Mouse (Mus musculus): ENCODE data around the gene Rmi1. TPM values are rescaled to one million over a fixed set of nuclear protein-coding genes. Genes with fewer than 3 reads are reported as not detected.
"Not testable (repeated sequence)": the region's sequence is repeated elsewhere in the genome, so short reads cannot be mapped to it uniquely, and the experiment has no call there.

Gene Rmi1
- polyA plus RNA-seq (2016; fragmentation: Nextera tagmentation; extraction: Ambion mirVana): 31.2 and 33.0 TPM in 2 replicates

DNA sequence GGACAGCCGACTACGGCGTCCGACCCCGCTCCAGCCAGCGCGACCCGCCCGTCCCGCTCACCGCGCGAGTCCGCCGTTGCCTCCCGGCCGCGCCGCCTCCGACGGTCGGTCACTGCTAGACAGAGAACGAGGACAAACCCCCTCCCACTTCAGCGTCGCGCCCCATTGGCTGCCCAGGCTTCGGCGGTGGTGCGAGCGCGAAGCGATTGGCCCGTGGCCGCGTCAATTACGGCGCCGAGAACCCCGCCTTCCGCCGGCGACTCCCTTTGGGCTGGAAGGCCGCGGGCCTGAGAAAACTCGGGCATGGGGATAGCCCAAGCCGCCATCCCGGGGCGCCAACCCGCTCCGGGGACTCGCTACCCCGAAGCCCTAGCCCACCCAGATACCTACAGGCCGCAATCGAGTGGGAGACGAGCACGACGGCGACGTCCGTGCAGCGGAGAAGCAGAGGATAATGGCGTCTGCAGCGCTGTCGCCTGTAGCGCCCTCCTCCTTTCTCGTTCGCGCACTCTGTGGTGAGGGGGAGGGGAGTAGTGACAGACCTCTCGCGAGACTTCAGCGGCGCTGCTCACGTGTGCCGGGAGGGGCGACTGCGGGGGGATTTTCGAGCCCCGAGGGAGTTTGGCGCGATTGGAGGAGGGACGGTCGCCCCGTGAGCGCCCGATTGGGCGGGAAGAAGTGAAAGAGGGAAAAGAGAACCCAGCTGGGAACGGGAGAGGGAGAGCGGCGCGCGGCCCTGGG, at the start of gene Rmi1:
TSS of gene Rmi1 (plus strand) at position 246 of the 741 bp plus-strand sequence.
- Histone ChIP-seq H3K27me3 (no peaks in the 10 kb centered on the region), H3K9me3 (no peaks in the 10 kb centered on the region), H3K4me1 (replicated peaks) (no peaks in the 10 kb centered on the region; the same call in 1 of the 2 replicates), H3K4me2 (peak within 1 kb of the TSS; percentile 76), H3K4me3 (replicated peaks) (peak within 1 kb of the TSS; percentile 96), H3K27ac (peak within 1 kb of the TSS; percentile 99), H3K9ac (replicated peaks) (peak within 1 kb of the TSS; percentile 100), H3K36me3 (peaks cover 19% of the 10 kb centered on the region)
- peak; percentile 93 for ATAC-seq (ENCODE audit: insufficient number of reproducible peaks, insufficient read depth, low FRiP score, low TSS enrichment, low read depth)
- WGBS: under 1% methylated on average over 91 of the region's 91 CpGs

DNA sequence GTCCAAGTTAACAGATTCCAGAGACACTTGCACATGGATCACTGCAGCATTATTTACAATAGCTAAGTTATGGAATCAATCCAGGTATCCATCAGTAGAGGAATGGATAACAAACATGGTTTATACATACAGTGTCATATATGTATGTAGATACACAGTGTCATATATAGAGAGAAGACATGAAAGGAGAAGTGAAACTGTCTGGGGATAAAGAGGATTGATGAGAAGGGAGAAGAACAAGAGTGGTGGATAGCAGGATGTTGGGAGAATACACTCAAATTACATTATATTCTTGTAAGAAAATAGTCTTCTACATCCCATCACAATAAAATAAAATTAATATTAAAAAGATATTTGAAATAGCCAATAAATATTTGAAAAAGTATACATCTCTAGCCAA, 49.1 kb upstream of the Rmi1 start:
- Histone ChIP-seq H3K4me1 (replicated peaks) (no peaks in the 10 kb centered on the region), H3K4me2 (no peak overlapping the region), H3K9me3 (no peaks in the 10 kb centered on the region), H3K36me3 (no peaks in the 10 kb centered on the region), H3K4me3 (replicated peaks) (no peak overlapping the region), H3K9ac (replicated peaks) (no peak overlapping the region), H3K27ac (no peak overlapping the region), H3K27me3 (no peaks in the 10 kb centered on the region)
- ATAC-seq (ENCODE audit: insufficient number of reproducible peaks, insufficient read depth, low FRiP score, low TSS enrichment, low read depth): no peak

DNA sequence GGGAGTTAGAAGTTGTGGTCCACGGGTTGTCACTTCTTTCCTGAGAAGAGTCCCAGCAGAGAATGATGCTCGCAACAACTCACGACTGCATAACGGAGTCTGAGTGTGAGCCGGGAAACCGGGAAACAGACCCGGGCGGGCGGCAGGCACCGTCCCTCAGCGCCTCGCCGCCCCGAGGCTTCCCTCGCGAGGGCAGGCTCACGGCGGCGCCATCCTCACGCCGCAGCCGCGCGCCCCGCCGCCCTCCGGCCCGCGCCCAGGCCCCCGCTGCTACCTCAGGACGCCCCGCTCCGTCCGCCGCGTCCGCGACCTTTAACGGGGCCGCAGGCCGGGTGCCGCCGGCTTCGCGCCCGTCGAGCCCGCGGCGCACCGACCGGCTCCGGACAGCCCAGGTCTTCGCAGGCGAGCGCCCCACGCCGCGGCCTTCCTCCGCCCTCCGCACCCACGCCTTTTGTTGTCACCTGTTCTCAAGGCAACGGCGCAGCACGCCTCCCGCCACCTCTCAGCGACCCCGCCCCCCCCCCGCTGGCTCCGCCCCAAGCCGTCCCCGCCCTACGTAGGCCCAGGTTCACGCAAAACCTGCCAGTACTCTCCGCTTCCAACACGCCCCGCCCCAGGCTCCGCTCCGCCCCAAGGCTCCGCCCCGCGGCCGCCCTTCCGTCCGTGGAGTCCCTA, 43.3 kb upstream of the Rmi1 start, which contains the start of gene Kif27:
TSS of gene Kif27 (minus strand) at position 494 of the 675 bp plus-strand sequence.
- Histone ChIP-seq H3K4me3 (replicated peaks) (peak within 1 kb of the TSS; percentile 76), H3K36me3 (no peaks in the 10 kb centered on the region), H3K27ac (0 out of 2 replicates have a peak within 1 kb of the TSS, but pooled peaks have one; percentile 50), H3K27me3 (no peaks in the 10 kb centered on the region), H3K4me2 (peak within 1 kb of the TSS; percentile 98), H3K9ac (replicated peaks) (peak within 1 kb of the TSS; percentile 71), H3K9me3 (0 out of 2 replicates have a peak, but pooled peaks cover 3% of the 10 kb centered on the region), H3K4me1 (replicated peaks) (no peaks in the 10 kb centered on the region)
- ATAC-seq (ENCODE audit: insufficient number of reproducible peaks, insufficient read depth, low FRiP score, low TSS enrichment, low read depth): peak; percentile 99
- WGBS: under 1% methylated on average over 73 of the region's 85 CpGs

DNA sequence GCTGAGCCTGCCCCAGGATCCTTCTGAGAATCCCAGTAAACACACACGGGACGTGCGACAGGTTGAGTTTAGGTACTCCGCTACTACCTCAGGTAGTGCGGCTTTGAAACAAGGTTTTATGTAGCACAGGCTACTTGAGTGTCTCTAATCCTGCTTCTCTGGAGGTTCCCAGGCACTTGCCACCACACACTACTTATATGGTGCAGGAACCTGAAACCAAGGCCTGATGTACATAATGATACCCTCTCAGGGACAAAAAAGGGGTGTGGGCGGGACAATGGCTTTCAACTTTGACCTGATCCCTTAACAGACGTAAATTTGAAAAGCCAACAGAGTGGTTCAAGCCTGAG, 42.8 kb upstream of the Rmi1 start:
- Histone ChIP-seq H3K4me3 (replicated peaks) (peak overlapping the region; percentile 76), H3K27ac (0 out of 2 replicates have a peak overlapping the region, but pooled peaks have one; percentile 50), H3K36me3 (no peaks in the 10 kb centered on the region), H3K9me3 (0 out of 2 replicates have a peak, but pooled peaks cover 3% of the 10 kb centered on the region), H3K27me3 (no peaks in the 10 kb centered on the region), H3K4me2 (peak overlapping the region; percentile 98), H3K9ac (replicated peaks) (peak overlapping the region; percentile 71; the same call in 1 of the 2 replicates), H3K4me1 (replicated peaks) (no peaks in the 10 kb centered on the region)
- 3% methylated on average over 7 of the region's 7 CpGs for WGBS
- peak; percentile 87 for ATAC-seq (ENCODE audit: insufficient number of reproducible peaks, insufficient read depth, low FRiP score, low TSS enrichment, low read depth)

DNA sequence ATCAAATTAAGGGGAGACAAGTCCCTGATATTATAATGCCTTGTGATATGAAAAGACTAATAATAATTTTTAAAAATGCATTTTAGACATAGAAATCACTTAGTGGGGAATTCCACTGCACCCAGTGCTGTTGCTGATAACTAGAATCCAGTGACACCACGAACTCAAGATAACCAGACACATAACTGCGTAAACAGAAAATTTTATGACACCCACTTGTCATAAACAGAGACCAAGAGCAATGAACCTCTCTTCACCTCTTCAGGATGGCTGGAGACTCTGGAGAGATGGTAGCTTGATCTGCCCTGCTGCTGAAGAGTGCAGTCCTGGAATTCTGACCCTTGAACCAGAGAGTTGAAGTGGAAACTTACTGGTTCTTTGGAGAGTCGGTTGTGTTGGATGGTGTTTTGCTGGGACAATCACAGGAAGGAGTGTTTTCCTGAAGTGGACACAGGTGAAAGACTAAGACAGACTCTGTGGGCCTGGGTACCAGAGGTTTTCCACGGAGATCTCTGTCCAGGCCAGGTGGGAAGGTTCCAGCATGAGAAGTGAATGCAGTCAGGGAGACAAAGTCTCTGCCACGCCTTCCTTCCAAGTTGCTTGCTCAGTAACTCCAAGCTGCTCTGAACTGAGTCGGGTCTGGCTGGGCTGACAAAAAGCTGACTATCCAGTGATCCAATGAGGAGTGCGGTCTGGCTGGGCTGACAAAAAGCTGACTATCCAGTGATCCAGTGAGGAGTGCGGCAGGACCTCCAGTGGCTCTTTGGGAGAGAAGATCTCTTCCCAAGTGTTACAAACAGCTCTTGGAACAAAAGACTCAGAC, 37.5 kb upstream of the Rmi1 start:
- WGBS: 88% methylated on average over 8 of the region's 8 CpGs
- no peak for ATAC-seq (ENCODE audit: insufficient number of reproducible peaks, insufficient read depth, low FRiP score, low TSS enrichment, low read depth)

DNA sequence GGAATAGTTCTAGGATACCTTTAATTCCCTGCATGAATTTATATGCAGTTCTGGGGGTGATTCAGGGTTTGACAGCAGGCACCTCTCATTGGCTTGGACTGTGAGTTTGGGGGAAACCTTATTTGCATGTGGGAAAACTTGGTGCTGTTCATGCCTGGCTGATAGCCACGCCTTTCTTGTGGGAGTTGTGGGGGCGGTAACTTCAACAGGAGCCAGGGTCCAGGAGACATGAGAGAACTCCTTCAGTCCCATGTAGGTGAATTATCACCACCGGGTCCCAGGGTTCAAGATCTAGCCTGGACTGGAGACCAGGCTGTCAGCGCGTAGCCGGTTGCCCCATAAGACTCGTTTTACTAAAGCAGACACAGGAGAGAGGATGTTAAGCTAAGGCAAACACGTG, 36.9 kb upstream of the Rmi1 start:
- not testable (repeated sequence) for H3K9ac ChIP-seq (replicated peaks); H3K4me2 ChIP-seq; H3K27ac ChIP-seq; H3K9me3 ChIP-seq; H3K36me3 ChIP-seq; H3K27me3 ChIP-seq; ATAC-seq (ENCODE audit: insufficient number of reproducible peaks, insufficient read depth, low FRiP score, low TSS enrichment, low read depth); H3K4me1 ChIP-seq (replicated peaks); H3K4me3 ChIP-seq (replicated peaks)
- 82% methylated on average over 8 of the region's 8 CpGs for WGBS

More for the DNA sequence above, 37.5 kb upstream of the Rmi1 start:
- Histone ChIP-seq H3K4me1 (replicated peaks) (no peaks in the 10 kb centered on the region), H3K4me3 (replicated peaks) (no peak overlapping the region), H3K27ac (no peak overlapping the region), H3K27me3 (no peaks in the 10 kb centered on the region), H3K9me3 (0 out of 2 replicates have a peak, but pooled peaks cover 3% of the 10 kb centered on the region), H3K9ac (replicated peaks) (no peak overlapping the region), H3K4me2 (no peak overlapping the region), H3K36me3 (no peaks in the 10 kb centered on the region)

DNA sequence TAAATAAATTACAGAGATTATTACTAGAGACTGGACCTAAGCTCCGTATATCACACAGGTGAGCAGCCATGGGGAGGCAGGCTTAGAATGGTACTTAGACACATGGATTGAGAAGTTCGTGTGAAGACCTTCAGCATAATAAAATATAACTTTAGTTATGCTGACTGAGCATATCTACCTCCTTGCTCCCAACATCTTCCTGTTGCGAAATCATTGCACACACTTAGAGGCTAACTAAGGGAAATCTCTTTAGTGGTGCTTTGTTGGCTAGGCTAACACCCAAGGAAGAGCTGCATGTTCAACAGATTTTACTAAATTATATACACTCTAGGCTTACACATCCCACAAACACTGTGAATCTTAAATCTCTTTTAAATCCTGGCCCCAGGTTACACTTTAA, 35.7 kb upstream of the Rmi1 start:
- H3K27ac ChIP-seq: no peak overlapping the region
- no peak overlapping the region for H3K4me2 ChIP-seq
- no peak overlapping the region for H3K4me3 ChIP-seq (replicated peaks)
- 91% methylated on average over 3 of the region's 3 CpGs for WGBS
- 0 out of 2 replicates have a peak, but pooled peaks cover 3% of the 10 kb centered on the region for H3K9me3 ChIP-seq
- H3K4me1 ChIP-seq (replicated peaks): no peaks in the 10 kb centered on the region
- no peaks in the 10 kb centered on the region for H3K36me3 ChIP-seq
- ATAC-seq (ENCODE audit: insufficient number of reproducible peaks, insufficient read depth, low FRiP score, low TSS enrichment, low read depth): no peak
- H3K9ac ChIP-seq (replicated peaks): no peak overlapping the region
- no peaks in the 10 kb centered on the region for H3K27me3 ChIP-seq

DNA sequence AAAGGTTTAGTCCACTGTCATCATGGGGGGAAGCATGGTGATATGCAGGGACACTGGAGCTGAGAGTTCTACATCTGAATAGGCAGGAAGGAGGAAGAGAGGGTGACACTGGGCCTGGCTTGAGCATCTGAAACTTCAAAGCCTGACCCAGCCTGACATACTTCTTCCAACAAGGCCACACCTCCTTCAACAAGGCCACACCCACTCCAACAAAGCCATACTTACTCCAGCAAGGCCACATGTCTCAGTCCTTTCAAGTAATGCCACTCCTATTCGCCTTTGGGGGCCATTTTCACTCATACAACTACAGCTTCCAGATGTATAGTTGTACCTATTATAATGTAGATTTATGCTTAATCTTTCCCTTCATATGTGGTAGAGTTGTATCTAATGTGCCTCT, 34.4 kb upstream of the Rmi1 start:
- Histone ChIP-seq H3K4me2 (no peak overlapping the region), H3K36me3 (no peaks in the 10 kb centered on the region), H3K9me3 (no peaks in the 10 kb centered on the region), H3K4me1 (replicated peaks) (no peaks in the 10 kb centered on the region), H3K9ac (replicated peaks) (no peak overlapping the region), H3K4me3 (replicated peaks) (no peak overlapping the region), H3K27ac (no peak overlapping the region), H3K27me3 (no peaks in the 10 kb centered on the region)
- 94% methylated on average over 1 of the region's 1 CpGs for WGBS
- no peak for ATAC-seq (ENCODE audit: insufficient number of reproducible peaks, insufficient read depth, low FRiP score, low TSS enrichment, low read depth)

DNA sequence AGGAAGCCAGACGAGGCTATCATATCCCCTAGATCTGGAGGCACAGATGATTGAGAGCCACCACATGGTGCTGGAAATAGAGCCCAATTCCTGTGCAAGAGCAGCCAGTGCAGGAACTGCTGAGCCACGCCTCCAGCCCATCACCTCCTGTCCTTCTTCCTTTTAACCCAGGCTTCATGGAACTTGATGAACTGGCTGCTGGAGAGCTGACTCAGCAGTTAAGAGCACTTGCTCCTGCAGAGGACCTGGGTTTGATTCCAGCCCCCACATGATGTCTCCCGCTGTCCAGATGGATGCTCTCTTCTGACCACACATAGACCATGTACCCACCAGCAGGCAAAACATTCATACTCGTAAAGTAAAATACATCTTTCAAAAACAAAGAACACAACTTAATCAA, 33.2 kb upstream of the Rmi1 start:
- no peaks in the 10 kb centered on the region for H3K9me3 ChIP-seq
- H3K9ac ChIP-seq (replicated peaks): no peak overlapping the region
- 82% methylated on average over 4 of the region's 4 CpGs for WGBS
- H3K36me3 ChIP-seq: no peaks in the 10 kb centered on the region
- no peak overlapping the region for H3K4me3 ChIP-seq (replicated peaks)
- H3K27ac ChIP-seq: no peak overlapping the region
- no peaks in the 10 kb centered on the region for H3K27me3 ChIP-seq
- no peak overlapping the region for H3K4me2 ChIP-seq
- no peak for ATAC-seq (ENCODE audit: insufficient number of reproducible peaks, insufficient read depth, low FRiP score, low TSS enrichment, low read depth)
- no peaks in the 10 kb centered on the region for H3K4me1 ChIP-seq (replicated peaks)

DNA sequence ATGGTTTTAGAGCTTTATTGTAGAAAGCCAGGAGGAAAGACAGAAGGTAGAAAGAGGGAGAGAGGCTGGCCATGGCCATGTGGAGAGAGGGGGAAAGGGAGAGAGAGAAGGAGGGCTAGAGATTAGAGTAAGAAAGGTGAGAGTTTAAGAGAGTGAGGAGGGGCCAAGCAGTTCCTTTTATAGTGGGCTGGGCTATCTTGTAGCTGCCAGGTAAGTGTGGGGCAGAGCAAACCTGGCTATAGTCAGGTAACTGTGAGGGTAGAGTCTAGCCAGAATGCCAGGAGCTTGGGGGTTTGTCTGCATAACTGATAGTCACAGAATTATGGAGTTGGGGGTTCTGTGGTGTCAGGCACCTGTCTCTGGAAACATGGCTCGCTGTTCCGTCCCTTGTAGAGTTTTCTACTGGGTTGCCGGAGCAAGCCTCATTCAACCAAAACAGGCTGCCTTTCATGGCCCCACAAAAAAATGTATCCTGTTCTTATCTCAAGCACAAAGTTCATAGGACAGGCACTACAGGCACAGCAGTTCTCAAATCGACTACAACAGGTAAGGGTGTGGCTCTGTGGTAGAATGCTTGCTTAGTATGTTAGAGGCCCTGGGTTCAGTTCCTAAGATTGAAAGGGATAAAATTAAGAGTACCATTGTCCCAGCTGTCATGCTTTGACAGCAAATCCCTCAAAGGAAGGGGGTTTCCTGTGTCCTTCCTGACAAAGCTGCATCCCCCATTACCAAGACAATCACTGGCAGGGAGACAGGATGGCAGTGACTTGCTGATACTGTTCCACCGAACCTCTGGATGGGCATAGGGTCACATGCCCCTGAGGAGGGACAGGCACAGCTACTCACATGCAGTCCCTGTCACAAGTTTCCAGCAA, 29.5 kb upstream of the Rmi1 start:
- no peaks in the 10 kb centered on the region for H3K27me3 ChIP-seq
- 93% methylated on average over 5 of the region's 5 CpGs for WGBS
- peaks cover 4% of the 10 kb centered on the region; the same call in 1 of the 2 replicates for H3K9me3 ChIP-seq
- no peak for ATAC-seq (ENCODE audit: insufficient number of reproducible peaks, insufficient read depth, low FRiP score, low TSS enrichment, low read depth)
- no peak overlapping the region for H3K4me3 ChIP-seq (replicated peaks)
- H3K27ac ChIP-seq: no peak overlapping the region
- no peak overlapping the region for H3K9ac ChIP-seq (replicated peaks)
- H3K4me2 ChIP-seq: no peak overlapping the region
- H3K36me3 ChIP-seq: no peaks in the 10 kb centered on the region
- no peaks in the 10 kb centered on the region for H3K4me1 ChIP-seq (replicated peaks)
